Mouse (Mus musculus) embryo, embryonic 11.5 days (tissue): ENCODE data around the gene Arpp21.
"Not testable (repeated sequence)": the region's sequence is repeated elsewhere in the genome, so short reads cannot be mapped to it uniquely, and the experiment has no call there.

ENCODE experiments used
- DNase-seq: peaks from one replicate; pipeline ENCODE4 v3.0.0-alpha.2; 2012; ENCODE audit warnings: low read depth, low spot score

Arpp21 gene

GRCm38 (mm10) chr9:112102852-112103192, 132.9 kb downstream of the Arpp21 start:
- DNase-seq, result no peak

DNA sequence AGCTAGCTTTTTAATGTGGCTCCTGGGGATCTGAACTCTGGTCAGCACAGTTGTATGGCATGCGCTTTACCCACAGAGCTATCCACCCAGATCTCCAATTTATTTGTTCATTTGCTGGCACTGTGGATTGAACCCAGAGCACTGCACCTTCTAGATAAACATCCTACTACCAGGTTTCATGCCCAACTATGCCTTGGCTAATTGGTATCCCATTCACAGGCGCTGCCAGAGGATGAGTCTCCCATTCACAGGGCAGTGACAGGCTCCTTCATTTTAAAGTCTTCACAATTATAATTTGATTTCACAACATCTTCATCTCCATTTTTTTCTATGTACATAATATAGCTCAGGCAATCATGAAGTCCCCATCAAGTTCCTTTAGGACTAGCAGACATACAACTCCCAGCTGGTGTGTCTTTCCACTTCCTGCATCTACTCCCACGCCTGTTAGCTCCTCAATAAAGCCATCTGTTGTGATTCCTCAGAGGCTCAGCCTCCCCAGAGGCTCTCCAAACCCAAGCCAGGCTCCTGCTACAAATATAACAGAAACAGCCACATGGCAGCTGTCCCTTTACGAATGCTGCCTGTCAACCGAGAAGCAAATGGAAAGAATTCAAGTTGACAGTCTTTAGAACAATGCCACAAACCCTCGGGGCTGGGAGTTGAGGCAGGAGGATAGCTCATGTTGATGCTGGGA, 133.4 kb downstream of the Arpp21 start:
- DNase-seq, result no peak

DNA sequence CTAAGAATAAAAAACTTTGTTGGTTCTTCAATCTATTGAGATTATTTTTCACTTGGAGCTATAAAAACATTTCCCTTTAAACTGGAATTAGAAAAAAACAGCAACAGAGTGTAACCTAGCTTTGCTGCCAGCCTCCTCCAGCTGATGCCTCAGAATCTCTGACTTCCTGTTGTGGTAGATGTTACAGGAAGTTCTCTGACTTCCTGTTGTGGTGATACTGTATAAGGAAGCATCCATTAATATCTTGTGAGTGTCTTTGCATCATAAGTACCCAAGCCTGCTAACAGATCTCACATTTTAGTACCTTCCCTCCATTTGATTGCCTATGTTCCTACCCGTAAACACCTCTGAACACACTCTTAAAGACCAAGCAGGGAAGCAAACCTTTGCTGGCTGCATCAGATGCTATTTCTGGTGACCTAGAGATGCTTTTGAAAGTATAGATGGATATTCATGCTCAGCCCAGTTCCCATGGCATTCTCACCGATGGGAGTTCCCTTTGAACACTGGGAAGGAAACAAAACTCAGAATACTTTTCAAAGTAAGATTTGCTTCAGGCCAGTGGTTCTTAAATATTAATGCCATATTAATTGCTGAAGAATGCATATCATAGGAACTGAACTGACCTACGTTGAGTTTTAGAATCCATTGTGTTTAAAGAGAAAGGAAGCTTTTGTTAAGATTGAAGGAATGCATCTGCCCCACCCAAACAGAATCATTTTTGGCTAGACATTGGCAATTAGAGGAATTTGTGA, 134.7 kb downstream of the Arpp21 start:
- no peak for DNase-seq

GRCm38 (mm10) chr9:112098267-112098666, 137.5 kb downstream of the Arpp21 start:
- no peak for DNase-seq

DNA sequence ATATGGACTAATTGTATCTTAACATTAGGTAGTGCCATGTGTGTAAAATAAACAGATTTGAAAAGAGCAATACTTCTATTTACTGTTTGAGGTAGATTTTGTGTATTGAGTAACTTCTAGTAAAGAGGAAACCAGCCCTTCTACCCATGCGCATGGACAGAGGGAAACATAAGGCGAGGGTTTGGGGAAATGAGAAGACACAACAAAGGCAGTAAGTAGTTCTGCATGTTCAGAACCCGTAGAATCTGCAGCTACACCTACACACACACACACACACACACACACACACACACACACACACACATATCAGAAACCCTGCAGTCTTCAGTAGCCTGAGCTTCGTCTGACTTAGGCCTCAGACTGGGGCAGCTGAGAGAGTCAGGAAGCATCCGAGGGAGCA, 140.0 kb downstream of the Arpp21 start:
- no peak for DNase-seq

DNA sequence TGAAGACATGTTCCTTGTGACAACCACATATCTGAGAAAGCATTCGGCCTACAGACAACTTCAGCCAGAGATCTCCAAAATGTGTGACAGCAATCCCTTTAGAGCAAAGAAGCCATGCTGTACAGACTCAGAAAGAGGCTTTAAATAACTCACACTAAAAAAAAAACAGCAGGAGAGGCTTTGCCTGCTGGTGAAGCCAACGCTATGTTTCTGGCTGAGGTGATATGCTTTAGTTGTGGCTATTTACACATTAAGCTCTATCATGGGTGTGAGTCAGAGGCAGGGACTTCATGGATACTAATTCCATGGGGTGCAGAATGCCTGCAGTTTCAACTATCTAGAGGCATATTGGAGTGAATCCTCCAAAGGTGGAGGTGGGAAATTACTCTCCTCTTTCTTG, 140.5 kb downstream of the Arpp21 start:
- DNase-seq, result no peak

DNA sequence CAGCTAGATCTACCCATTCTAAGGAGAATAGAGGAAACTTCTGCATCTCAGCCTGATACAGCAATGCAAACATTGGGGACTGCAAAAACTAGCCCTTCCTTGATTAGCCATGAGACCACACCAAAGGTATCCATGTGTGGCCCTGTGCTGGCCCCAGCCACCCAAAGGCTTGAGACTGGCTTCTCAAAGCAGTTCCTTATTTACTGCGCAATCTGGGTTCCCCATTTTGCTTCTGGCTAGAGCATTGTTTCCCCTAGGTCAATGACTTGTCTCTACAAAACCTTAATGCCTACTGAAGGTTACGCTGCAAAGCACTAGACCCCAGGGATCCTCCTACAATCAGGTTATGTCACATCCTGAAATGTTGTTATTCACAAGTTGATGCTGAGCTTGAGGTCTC, 156.8 kb downstream of the Arpp21 start:
- DNase-seq, result no peak

- no peak for DNase-seq
These were observed 157.3 kb downstream of the Arpp21 start for GRCm38 (mm10) chr9:112078453-112078852.

- no peak for DNase-seq
These were observed 160.5 kb downstream of the Arpp21 start for GRCm38 (mm10) chr9:112075273-112075672.

DNA sequence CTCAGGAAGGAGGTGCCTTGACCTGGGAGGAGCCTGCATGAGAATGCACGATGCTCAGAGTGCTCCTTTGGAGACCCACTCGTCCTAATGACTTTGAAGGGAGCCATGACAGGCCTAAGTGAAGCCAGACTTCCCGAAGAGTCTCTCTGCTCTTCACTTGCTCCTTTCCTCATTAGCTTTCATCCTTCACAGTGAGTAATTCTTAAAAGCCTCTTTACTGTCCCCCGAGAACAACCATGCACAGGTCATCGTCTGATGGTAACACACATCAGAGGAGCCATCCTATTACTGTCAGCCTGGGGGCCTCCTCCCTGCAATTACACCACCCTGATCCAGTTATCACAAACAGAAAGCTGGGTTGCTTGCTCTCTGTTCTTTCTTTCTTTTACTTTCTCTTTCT, 160.9 kb downstream of the Arpp21 start:
- DNase-seq, result no peak

DNA sequence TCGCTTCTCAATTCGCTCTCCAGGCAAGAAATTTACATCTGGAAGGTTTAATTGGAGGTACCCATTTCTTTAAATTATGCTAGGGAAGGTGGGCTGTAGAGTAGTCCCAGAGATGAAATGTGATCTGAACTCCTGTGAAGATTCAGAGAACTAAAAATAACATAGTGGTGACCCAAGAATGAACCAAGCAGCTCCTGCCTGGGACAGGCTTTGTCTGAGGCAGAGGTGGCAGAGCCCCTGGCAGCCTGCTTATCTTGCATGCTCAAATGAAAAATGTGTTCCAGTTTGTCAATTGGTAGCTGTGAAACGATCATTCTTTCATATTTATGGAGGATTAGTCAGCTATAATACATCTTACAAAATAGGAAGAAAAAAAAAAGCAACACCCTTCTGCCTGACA, 164.4 kb downstream of the Arpp21 start:
- DNase-seq, result no peak

GRCm38 (mm10) chr9:112070961-112071360, 164.8 kb downstream of the Arpp21 start:
- DNase-seq, result no peak

DNA sequence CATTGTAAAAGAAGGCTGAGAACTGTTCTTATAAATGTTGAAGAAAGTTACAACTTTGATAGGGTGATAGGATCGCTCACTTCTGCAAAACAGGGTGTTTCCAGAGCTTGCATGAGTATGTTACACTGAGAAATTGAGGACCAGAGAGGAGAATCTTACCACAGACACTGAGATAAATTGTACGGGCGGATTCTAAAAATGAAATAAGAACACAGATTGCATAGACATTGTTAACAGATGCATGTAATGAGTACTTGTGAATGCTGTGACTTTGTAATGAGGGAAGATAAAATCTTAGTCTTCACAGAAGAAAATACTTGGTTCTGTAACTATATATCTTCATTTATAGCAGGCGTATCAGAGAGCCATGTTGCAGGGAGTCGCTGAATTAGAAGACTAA, 167.5 kb downstream of the Arpp21 start:
- no peak for DNase-seq

GRCm38 (mm10) chr9:112060696-112061425, 174.9 kb downstream of the Arpp21 start:
- DNase-seq, result no peak

GRCm38 (mm10) chr9:112054807-112055381, 180.8 kb downstream of the Arpp21 start:
- DNase-seq, result no peak

DNA sequence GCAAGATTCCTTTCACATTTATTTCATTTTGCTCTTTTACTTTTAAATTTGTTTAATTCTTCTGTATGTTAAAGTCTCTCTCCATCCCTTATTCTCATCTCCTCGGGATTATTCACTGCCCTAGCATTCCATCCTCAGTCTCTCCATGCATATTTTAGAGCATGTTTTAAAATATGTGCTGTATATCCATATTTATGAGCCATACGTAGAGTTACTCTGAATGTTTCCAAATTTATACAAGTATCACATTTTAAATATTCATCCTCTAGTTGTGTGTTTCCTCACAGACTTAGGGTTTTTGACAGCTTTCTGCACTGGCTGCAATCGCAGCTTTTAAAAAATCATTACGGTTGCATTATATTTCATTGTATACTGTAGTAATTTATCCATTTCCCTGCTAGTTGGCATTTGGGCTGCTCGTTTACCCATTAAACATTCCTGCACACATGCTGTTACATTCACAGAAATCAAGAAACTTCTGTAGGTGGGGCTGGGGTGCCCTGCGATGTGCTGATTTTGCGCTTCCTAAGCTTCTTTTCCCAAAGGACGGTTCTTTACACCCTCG, 187.8 kb downstream of the Arpp21 start:
- DNase-seq, result no peak

- DNase-seq, result no peak
These were observed 195.2 kb downstream of the Arpp21 start for GRCm38 (mm10) chr9:112040566-112040965.

- no peak for DNase-seq
These were observed 198.0 kb downstream of the Arpp21 start for GRCm38 (mm10) chr9:112037732-112038131.

DNA sequence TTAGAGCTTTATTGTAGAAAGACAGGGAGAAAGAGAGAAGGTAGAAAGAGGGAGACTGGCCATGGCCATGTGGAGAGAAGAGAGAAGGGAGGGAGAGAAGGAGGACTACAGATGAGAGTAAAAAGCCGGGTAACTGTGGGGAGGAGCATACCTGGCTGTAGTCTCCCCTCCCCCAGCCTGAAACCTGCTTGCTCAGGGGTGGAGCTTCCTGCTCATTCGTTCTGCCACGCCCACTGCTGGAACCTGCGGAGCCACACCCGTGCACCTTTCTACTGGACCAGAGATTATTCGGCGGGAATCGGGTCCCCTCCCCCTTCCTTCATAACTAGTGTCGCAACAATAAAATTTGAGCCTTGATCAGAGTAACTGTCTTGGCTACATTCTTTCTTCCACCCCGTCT, 201.9 kb downstream of the Arpp21 start:
- not testable (repeated sequence) for DNase-seq

- no peak for DNase-seq
These were observed 203.6 kb downstream of the Arpp21 start for GRCm38 (mm10) chr9:112032169-112032568.

DNA sequence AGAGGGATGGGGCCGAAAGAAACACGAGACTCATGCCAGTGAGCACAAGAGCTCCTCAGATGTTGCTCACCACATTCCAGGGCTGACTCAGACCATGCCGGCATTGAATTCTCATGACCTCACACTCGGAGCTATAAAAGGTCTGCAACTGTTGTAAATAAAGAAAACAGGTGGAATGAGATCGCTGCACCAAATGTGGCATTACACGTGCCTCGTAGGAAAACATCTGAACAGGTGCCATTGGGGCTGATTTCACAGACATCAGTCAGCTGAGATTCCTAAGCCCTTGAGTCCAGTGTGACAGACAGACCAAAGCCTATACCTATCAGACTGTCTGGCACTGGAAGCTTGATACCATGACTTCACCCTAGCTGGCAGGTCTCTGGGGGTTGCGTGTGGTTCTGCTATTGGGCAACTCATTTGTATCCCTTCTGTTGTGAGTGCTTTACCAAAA, 212.1 kb downstream of the Arpp21 start:
- DNase-seq, result no peak

- DNase-seq, result no peak
These were observed 212.6 kb downstream of the Arpp21 start for GRCm38 (mm10) chr9:112023111-112023510.
